Mouse (Mus musculus) intestine, embryonic 14.5 days (tissue): Measurements from ENCODE around the gene Ehhadh. TPM values are rescaled to one million over a fixed set of nuclear protein-coding genes. Genes with fewer than 3 reads are reported as not detected.

Source experiments
- ATAC-seq: fragments of 200-750 bp; cut with Nextera tagmentation; replicated peaks from 2 replicates; pipeline ENCODE4 v1.8.0; 2017; ENCODE audit warnings: low read depth, moderate number of reproducible peaks, moderate TSS enrichment, moderate library complexity; ENCODE audit not compliant: low FRiP score, low TSS enrichment
- DNase-seq: peaks from one replicate; pipeline ENCODE4 v3.0.0-alpha.2; 2018; ENCODE audit warnings: low spot score
- H3K27ac ChIP-seq: fragments of 300-500 bp; sonication (generic); 2 replicates; pipeline ENCODE4 v1.5.1; 2014; ENCODE audit warnings: low read depth, mild to moderate bottlenecking, control low read depth
- H3K27me3 ChIP-seq: fragments of 300-500 bp; sonication (generic); replicated peaks from 2 replicates; pipeline ENCODE4 v1.6.1; 2014; ENCODE audit warnings: low read length, control low read depth; ENCODE audit not compliant: control insufficient read depth, insufficient read depth
- H3K36me3 ChIP-seq: fragments of 300-500 bp; sonication (generic); 2 replicates; pipeline ENCODE4 v1.6.1; 2014; ENCODE audit warnings: low read length, control low read depth; ENCODE audit not compliant: control insufficient read depth, insufficient read depth
- H3K4me1 ChIP-seq: fragments of 300-500 bp; sonication (generic); replicated peaks from 2 replicates; pipeline ENCODE4 v1.6.1; 2014; ENCODE audit warnings: low read length, control low read depth, mixed read lengths; ENCODE audit not compliant: control insufficient read depth, insufficient read depth
- H3K4me2 ChIP-seq: fragments of 300-500 bp; sonication (generic); 2 replicates; pipeline ENCODE4 v1.6.1; 2014; ENCODE audit warnings: low read length
- H3K4me3 ChIP-seq: fragments of 300-500 bp; sonication (generic); 2 replicates; pipeline ENCODE4 v1.5.1; 2014; ENCODE audit warnings: low read depth, low read length, control low read depth, mixed read lengths
- H3K9ac ChIP-seq: fragments of 300-500 bp; sonication (generic); 2 replicates; pipeline ENCODE4 v1.6.1; 2014; ENCODE audit warnings: mild to moderate bottlenecking, low read length
- H3K9me3 ChIP-seq: fragments of 300-500 bp; sonication (generic); 2 replicates; pipeline ENCODE4 v1.6.1; 2016; ENCODE audit warnings: low read length, control low read depth; ENCODE audit not compliant: control insufficient read depth
- WGBS: fragments of 180-500 bp; shearing (Covaris S2); extraction: QIAGEN DNeasy Blood & Tissue Kit; methylation state at CpG from one replicate; pipeline ENCODE4 v1.1.7; 2014; 5-methylcytosine and 5-hydroxymethylcytosine counted together
- polyA plus RNA-seq: library from polyadenylated mRNA; unstranded; fragments of >200 nt; fragmentation: Nextera tagmentation; extraction: Ambion mirVana; gene quantifications from 2 replicates; pipeline ENCODE4 v1.2.1, GENCODE M21; 2014

Ehhadh gene
- polyA plus RNA-seq, 1 experiment from 2014 or later: 4.8 TPM

- ATAC-seq: no peak
- WGBS: 63% methylated on average over 3 of the region's 3 CpGs
- Histone ChIP-seq H3K36me3 (no peaks in the 10 kb centered on the region), H3K9me3 (no peaks in the 10 kb centered on the region), H3K4me1 (peaks cover 12% of the 10 kb centered on the region; the same call in 1 of the 2 replicates), H3K27ac (no peak overlapping the region), H3K9ac (no peak overlapping the region), H3K4me2 (no peak overlapping the region), H3K27me3 (no peaks in the 10 kb centered on the region), H3K4me3 (no peak overlapping the region)
- DNase-seq: no peak
These were observed 4.2 kb upstream of the Ehhadh start for GRCm38 (mm10) chr16:21791779-21792178.

DNA sequence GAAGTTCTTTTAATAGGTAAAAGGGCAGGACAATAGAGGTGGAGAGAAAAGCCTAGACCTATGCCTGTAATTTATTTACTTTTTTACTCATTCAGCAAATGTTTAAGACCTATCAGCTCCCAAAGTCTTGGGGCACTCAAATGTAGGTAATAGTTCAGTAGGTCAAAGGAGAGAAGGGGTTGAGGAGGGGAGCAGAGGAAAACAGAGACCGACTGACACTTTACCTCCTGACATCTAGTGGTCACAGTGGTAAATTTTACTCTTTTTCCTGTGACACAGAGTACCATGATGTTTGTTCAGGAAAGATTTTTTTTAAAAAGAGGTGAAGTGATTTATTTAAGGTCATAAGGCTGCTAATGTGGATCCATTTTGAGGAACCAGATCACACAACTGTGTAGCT, 2.9 kb upstream of the Ehhadh start:
- no peaks in the 10 kb centered on the region for H3K36me3 ChIP-seq
- no peaks in the 10 kb centered on the region for H3K9me3 ChIP-seq
- 10% methylated on average over 1 of the region's 1 CpGs for WGBS
- H3K27me3 ChIP-seq: no peaks in the 10 kb centered on the region
- no peak overlapping the region for H3K9ac ChIP-seq
- DNase-seq (no peak), ATAC-seq (no peak)
- no peak overlapping the region for H3K27ac ChIP-seq
- no peak overlapping the region for H3K4me2 ChIP-seq
- no peak overlapping the region for H3K4me3 ChIP-seq
- H3K4me1 ChIP-seq: peaks cover 12% of the 10 kb centered on the region; the same call in 1 of the 2 replicates

DNA sequence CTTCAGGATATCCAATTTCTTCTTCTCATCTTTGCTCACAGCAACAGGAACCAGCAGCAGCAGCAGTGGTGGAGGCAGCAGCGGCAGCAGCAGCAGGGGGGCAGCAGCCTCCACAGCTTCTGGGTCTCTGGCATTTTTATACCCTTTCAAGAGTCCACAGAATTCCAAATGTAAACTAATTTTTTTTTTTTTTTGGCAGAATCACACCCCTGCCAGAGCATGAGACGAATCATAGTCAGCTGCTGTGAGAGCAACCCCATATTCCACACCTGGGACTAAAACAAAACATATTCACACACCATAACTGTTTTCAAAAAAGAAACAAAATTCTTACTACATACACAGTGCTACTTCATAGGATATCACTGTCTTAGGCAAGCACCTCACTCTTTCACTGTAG, 1.6 kb upstream of the Ehhadh start:
- peaks cover 12% of the 10 kb centered on the region; the same call in 1 of the 2 replicates for H3K4me1 ChIP-seq
- H3K9me3 ChIP-seq: no peaks in the 10 kb centered on the region
- H3K27ac ChIP-seq: no peak overlapping the region
- H3K9ac ChIP-seq: no peak overlapping the region
- ATAC-seq (no peak), DNase-seq (no peak)
- no peaks in the 10 kb centered on the region for H3K27me3 ChIP-seq
- H3K4me2 ChIP-seq: no peak overlapping the region
- WGBS: 63% methylated on average over 2 of the region's 2 CpGs
- H3K4me3 ChIP-seq: no peak overlapping the region
- no peaks in the 10 kb centered on the region for H3K36me3 ChIP-seq

DNA sequence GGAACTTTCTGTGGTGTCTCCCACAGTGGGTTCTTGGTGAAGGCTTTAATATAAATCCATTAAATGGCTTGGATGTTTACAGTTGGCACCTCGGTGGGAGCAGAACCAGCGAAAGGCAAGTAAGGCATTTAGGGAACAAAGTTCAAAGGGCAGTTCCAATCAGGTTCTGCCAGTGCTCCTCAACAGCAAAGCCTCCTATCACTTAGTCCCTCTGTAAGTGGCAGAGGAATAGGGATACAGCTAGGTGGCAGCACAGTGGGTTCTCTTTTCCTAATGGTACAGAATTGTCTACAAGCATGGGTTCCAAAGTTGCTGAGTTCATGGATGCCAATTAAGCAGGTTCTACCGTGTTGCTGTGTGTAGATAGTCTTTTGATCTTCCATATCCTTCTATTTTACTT, 974 bp upstream of the Ehhadh start:
- DNase-seq: no peak
- Histone ChIP-seq H3K9ac (no peak overlapping the region), H3K4me1 (peaks cover 10% of the 10 kb centered on the region; the same call in 1 of the 2 replicates), H3K27ac (no peak overlapping the region), H3K4me2 (no peak overlapping the region), H3K4me3 (no peak overlapping the region), H3K27me3 (no peaks in the 10 kb centered on the region), H3K36me3 (no peaks in the 10 kb centered on the region), H3K9me3 (no peaks in the 10 kb centered on the region)
- no peak for ATAC-seq
- 42% methylated on average over 3 of the region's 3 CpGs for WGBS

- H3K27me3 ChIP-seq: no peaks in the 10 kb centered on the region
- no peak overlapping the region for H3K4me3 ChIP-seq
- no peak for DNase-seq
These were observed 1.3 kb downstream of the Ehhadh start for GRCm38 (mm10) chr16:21786317-21786716.

DNA sequence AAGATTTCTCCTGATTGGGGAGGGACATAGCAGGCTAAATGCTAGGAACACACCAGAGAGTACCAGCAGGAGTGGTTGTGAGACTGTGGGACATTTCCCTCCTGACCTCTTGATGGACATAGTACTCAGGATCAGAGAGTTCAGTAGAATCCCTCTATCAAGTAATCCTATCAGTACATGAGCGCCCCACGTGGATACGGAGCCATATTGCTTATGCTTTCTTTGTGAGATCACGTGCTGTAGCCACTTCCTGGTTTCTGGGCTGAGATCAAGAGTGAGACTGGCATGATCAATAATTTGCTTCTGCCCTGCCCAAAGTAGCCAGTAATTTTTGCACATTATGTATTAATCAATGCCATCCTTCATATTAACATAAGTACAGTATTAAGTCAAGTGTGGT, 2.6 kb downstream of the Ehhadh start:
- DNase-seq (no peak), ATAC-seq (no peak)
- Histone ChIP-seq H3K36me3 (no peaks in the 10 kb centered on the region), H3K9ac (no peak overlapping the region), H3K27me3 (no peaks in the 10 kb centered on the region), H3K9me3 (no peaks in the 10 kb centered on the region), H3K4me1 (peaks cover 8% of the 10 kb centered on the region; the same call in 1 of the 2 replicates), H3K27ac (no peak overlapping the region), H3K4me3 (no peak overlapping the region), H3K4me2 (no peak overlapping the region)
- WGBS: 72% methylated on average over 4 of the region's 4 CpGs

More at GRCm38 (mm10) chr16:21786317-21786716, 1.3 kb downstream of the Ehhadh start:
- 89% methylated on average over 8 of the region's 8 CpGs for WGBS
- no peak for ATAC-seq
- Histone ChIP-seq H3K4me2 (no peak overlapping the region), H3K27ac (no peak overlapping the region), H3K9me3 (no peaks in the 10 kb centered on the region), H3K36me3 (no peaks in the 10 kb centered on the region), H3K9ac (no peak overlapping the region), H3K4me1 (peaks cover 8% of the 10 kb centered on the region; the same call in 1 of the 2 replicates)

DNA sequence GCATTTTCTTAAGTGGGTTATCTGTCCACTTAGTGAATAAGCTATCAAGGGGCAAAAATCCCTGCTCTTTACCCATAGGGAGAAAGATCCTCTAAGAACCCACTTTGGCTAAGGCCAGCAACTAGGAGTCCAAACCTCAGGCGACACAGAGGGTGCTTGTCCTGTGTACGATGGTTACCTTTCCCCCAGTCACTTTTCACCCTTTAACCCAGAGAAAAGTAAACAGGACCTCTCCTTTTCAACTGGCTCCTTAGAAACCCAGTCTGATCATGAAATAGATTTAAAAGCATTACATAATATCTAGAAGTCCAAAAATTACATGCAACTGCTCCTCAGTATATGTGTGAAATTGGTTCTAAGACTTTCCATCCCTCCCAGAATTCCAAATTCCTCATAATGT, 4.8 kb downstream of the Ehhadh start:
- Histone ChIP-seq H3K27ac (no peak overlapping the region), H3K27me3 (no peaks in the 10 kb centered on the region), H3K9ac (no peak overlapping the region), H3K4me2 (no peak overlapping the region), H3K4me3 (no peak overlapping the region), H3K36me3 (no peaks in the 10 kb centered on the region), H3K9me3 (no peaks in the 10 kb centered on the region), H3K4me1 (peaks cover 4% of the 10 kb centered on the region; the same call in 1 of the 2 replicates)
- no peak for DNase-seq
- no peak for ATAC-seq
- 49% methylated on average over 2 of the region's 2 CpGs for WGBS

DNA sequence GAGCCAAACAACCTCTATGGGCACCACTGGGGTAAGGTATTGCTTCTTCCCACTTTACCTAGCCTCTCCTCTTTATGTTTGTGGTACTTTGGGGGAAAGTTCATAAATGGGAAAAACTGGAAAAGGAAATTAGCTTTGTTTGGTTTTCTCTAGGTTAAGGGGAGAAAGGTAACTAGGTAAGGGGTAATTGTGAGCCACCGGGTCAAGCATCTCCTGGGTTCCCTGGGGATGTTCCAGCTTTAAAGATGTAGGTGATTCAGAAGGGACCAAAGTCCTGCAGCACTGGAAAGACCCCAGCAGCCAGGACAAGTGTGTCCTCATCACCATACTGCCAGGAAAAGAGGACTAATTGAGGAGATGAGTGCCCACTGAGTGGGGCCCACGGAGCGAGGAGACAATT, 5.7 kb downstream of the Ehhadh start:
- Histone ChIP-seq H3K4me1 (no peaks in the 10 kb centered on the region), H3K27me3 (no peaks in the 10 kb centered on the region), H3K9me3 (no peaks in the 10 kb centered on the region), H3K36me3 (no peaks in the 10 kb centered on the region), H3K4me2 (no peak overlapping the region), H3K4me3 (no peak overlapping the region), H3K27ac (no peak overlapping the region), H3K9ac (no peak overlapping the region)
- 83% methylated on average over 3 of the region's 3 CpGs for WGBS
- ATAC-seq: no peak
- DNase-seq: no peak

DNA sequence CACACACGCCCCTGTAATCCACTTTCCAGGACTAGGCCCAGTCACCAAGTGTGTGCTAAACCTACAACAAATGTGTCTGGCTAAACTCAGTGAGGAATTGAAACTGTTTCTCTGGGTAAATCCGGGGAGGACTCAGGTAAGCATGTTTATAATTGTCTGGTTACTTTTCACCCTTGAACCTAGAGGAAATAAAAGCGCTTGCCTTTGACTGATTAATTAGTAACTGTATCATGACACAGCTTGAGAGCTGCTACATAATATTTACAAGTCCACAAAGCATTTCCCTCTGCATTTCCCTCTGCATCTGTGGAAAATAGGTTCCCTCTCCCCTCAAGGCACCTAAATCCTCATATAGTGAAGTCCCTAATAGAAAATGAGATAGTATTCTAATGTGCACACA, 6.3 kb downstream of the Ehhadh start:
- Histone ChIP-seq H3K27me3 (no peaks in the 10 kb centered on the region), H3K4me2 (no peak overlapping the region), H3K4me3 (no peak overlapping the region), H3K9me3 (no peaks in the 10 kb centered on the region), H3K4me1 (no peaks in the 10 kb centered on the region), H3K27ac (no peak overlapping the region), H3K9ac (no peak overlapping the region), H3K36me3 (no peaks in the 10 kb centered on the region)
- ATAC-seq: no peak
- 61% methylated on average over 3 of the region's 3 CpGs for WGBS
- DNase-seq: no peak
